Mouse (Mus musculus) heart, adult 2 months (tissue): ENCODE measurements around the gene Rcor3. TPM values are rescaled to one million over a fixed set of nuclear protein-coding genes. Genes with fewer than 3 reads are reported as not detected.

ENCODE experiments used
- DNase-seq, 2 experiments: peaks; one replicate each; pipeline ENCODE4 v3.0.0; 2021
- H3K27ac ChIP-seq: fragments of 200-600 bp; 2 replicates; pipeline ENCODE4 v1.8.1; 2022
- H3K27me3 ChIP-seq: fragments of 200-500 bp; 2 replicates; pipeline ENCODE4 v1.6.1; 2012; ENCODE audit warnings: mild to moderate bottlenecking, low read length, inconsistent platforms, mixed read lengths; ENCODE audit not compliant: control insufficient read depth, insufficient read depth
- H3K36me3 ChIP-seq: fragments of 200-500 bp; 2 replicates; pipeline ENCODE4 v1.6.1; 2012; ENCODE audit warnings: low read length, inconsistent platforms; ENCODE audit not compliant: control insufficient read depth, insufficient read depth
- H3K4me1 ChIP-seq: fragments of 200-500 bp; 2 replicates; pipeline ENCODE4 v1.6.1; 2011; ENCODE audit warnings: low read length; ENCODE audit not compliant: control insufficient read depth, insufficient read depth
- H3K4me3 ChIP-seq: fragments of 200-600 bp; 2 replicates; pipeline ENCODE4 v1.8.1; 2022
- H3K79me2 ChIP-seq: fragments of 200-500 bp; replicated peaks from 2 replicates; pipeline ENCODE4 v1.6.1; 2012; ENCODE audit warnings: mild to moderate bottlenecking, inconsistent platforms, low read length, moderate library complexity, mixed read lengths; ENCODE audit not compliant: control insufficient read depth, insufficient read depth
- H3K9ac ChIP-seq: fragments of 200-500 bp; 2 replicates; pipeline ENCODE4 v1.6.1; 2012; ENCODE audit warnings: low read depth, mild to moderate bottlenecking, control low read depth, inconsistent platforms, low read length, mixed read lengths
- CTCF ChIP-seq: fragments of 200-600 bp; IDR thresholded peaks from 2 replicates; pipeline ENCODE4 v1.8.1; 2022; ENCODE audit warnings: antibody characterized with exemption, mild to moderate bottlenecking, moderate library complexity
- EP300 ChIP-seq: fragments of 200-500 bp; IDR thresholded peaks from 2 replicates; pipeline ENCODE4 v1.6.1; 2011; ENCODE audit warnings: low read depth, low read length, control low read depth; ENCODE audit not compliant: insufficient read depth
- POLR2A ChIP-seq: fragments of 200-500 bp; IDR thresholded peaks from 2 replicates; pipeline ENCODE4 v1.6.1; 2011; ENCODE audit warnings: mild to moderate bottlenecking, low read depth, low read length, control low read depth; ENCODE audit not compliant: insufficient read depth
- whole genome bisulfite sequencing: fragments of 180-500 bp; shearing (Covaris S2); methylation state at CpG from one replicate; pipeline ENCODE4 v1.1.7; 2018; 5-methylcytosine and 5-hydroxymethylcytosine counted together
- intact Hi-C: fragments of 180-260 bp; cut with DNase I; formaldehyde crosslinking; loops from one replicate; pipeline ENCODE4 v1.15.1; 2025
- polyA plus RNA-seq: library from polyadenylated mRNA; depleted of rRNA; stranded (reverse); fragments of >200 nt; gene quantifications from 2 replicates; pipeline ENCODE4 v1.2.3, GENCODE M21; 2012
- total RNA-seq, 2 experiments: library from RNA; stranded (reverse); gene quantifications; 2 replicates each; pipeline ENCODE4 v1.2.3; 2021

The Rcor3 gene
- total and polyA plus RNA-seq, 3 experiments, result 26.3 to 38.3 (median 35.0) TPM

GRCm38 (mm10) chr1:192082646-192083045 is 55.2 kb downstream of the Rcor3 start:
- 63% methylated on average over 1 of the region's 1 CpGs for WGBS
- H3K27me3 ChIP-seq, result no peaks in the 10 kb centered on the region
- intact Hi-C loops, result no loop called here
- H3K9ac ChIP-seq, result no peak overlapping the region
- TF ChIP-seq CTCF (no peak), POLR2A (no peak), EP300 (no peak)
- no peak overlapping the region for H3K4me3 ChIP-seq
- H3K36me3 ChIP-seq, result no peaks in the 10 kb centered on the region
- H3K4me1 ChIP-seq, result peaks cover 26% of the 10 kb centered on the region
- H3K27ac ChIP-seq, result no peak overlapping the region
- peaks cover 7% of the 10 kb centered on the region for H3K79me2 ChIP-seq
- DNase-seq, result no peak

- Histone ChIP-seq H3K27ac (no peak overlapping the region), H3K9ac (no peak overlapping the region), H3K36me3 (peaks cover 5% of the 10 kb centered on the region; the same call in 1 of the 2 replicates), H3K4me1 (peaks cover 28% of the 10 kb centered on the region), H3K27me3 (no peaks in the 10 kb centered on the region), H3K79me2 (peaks cover 7% of the 10 kb centered on the region), H3K4me3 (no peak overlapping the region)
- intact Hi-C loops, result no loop called here
- WGBS, result 95% methylated on average over 2 of the region's 2 CpGs
- DNase-seq, result no peak
- no peak for TF ChIP-seq EP300
- TF ChIP-seq POLR2A, result no peak
- TF ChIP-seq CTCF, result no peak
Measured at GRCm38 (mm10) chr1:192081129-192081528, 56.7 kb downstream of the Rcor3 start.

- no peak for DNase-seq
- Histone ChIP-seq H3K9ac (no peak overlapping the region), H3K36me3 (peaks cover 7% of the 10 kb centered on the region; the same call in 1 of the 2 replicates), H3K27ac (peak overlapping the region; percentile 75), H3K4me1 (peaks cover 31% of the 10 kb centered on the region), H3K79me2 (peaks cover 3% of the 10 kb centered on the region), H3K27me3 (no peaks in the 10 kb centered on the region), H3K4me3 (no peak overlapping the region)
- WGBS, result 78% methylated on average over 1 of the region's 1 CpGs
- TF ChIP-seq CTCF, result no peak
- TF ChIP-seq POLR2A, result no peak
- no peak for TF ChIP-seq EP300
- intact Hi-C loops, result no loop called here
Measured at GRCm38 (mm10) chr1:192079121-192079520, 58.7 kb downstream of the Rcor3 start.

- H3K27me3 ChIP-seq, result no peaks in the 10 kb centered on the region
- TF ChIP-seq CTCF (no peak), EP300 (0 out of 2 replicates have a peak, but pooled peaks have one; percentile 30), POLR2A (peak; percentile 58)
- intact Hi-C loops, result no loop called here
- H3K4me3 ChIP-seq, result no peak overlapping the region
- DNase-seq, result peak; percentile 68 to 85
- peaks cover 31% of the 10 kb centered on the region for H3K4me1 ChIP-seq
- H3K36me3 ChIP-seq, result peaks cover 7% of the 10 kb centered on the region; the same call in 1 of the 2 replicates
- peaks cover 3% of the 10 kb centered on the region for H3K79me2 ChIP-seq
- 29% methylated on average over 3 of the region's 3 CpGs for WGBS
- no peak overlapping the region for H3K9ac ChIP-seq
- H3K27ac ChIP-seq, result peak overlapping the region; percentile 75
Measured at GRCm38 (mm10) chr1:192078406-192078805, 59.5 kb downstream of the Rcor3 start.

GRCm38 (mm10) chr1:192076796-192077535 is 60.9 kb downstream of the Rcor3 start:
- H3K36me3 ChIP-seq, result peaks cover 7% of the 10 kb centered on the region; the same call in 1 of the 2 replicates
- intact Hi-C loops, result no loop called here

GRCm38 (mm10) chr1:192076101-192076500 is 61.8 kb downstream of the Rcor3 start:
- WGBS, result 72% methylated on average over 4 of the region's 4 CpGs
- Histone ChIP-seq H3K9ac (no peak overlapping the region), H3K79me2 (peaks cover 2% of the 10 kb centered on the region), H3K27ac (peak overlapping the region; percentile 21), H3K4me1 (peaks cover 32% of the 10 kb centered on the region), H3K4me3 (no peak overlapping the region), H3K36me3 (peaks cover 7% of the 10 kb centered on the region; the same call in 1 of the 2 replicates), H3K27me3 (no peaks in the 10 kb centered on the region)
- intact Hi-C loops, result no loop called here
- no peak for DNase-seq
- no peak for TF ChIP-seq EP300
- no peak for TF ChIP-seq POLR2A
- TF ChIP-seq CTCF, result no peak

More at GRCm38 (mm10) chr1:192076796-192077535, 60.9 kb downstream of the Rcor3 start:
- no peak overlapping the region for H3K4me3 ChIP-seq
- peaks cover 32% of the 10 kb centered on the region for H3K4me1 ChIP-seq
- H3K79me2 ChIP-seq, result peaks cover 2% of the 10 kb centered on the region
- H3K27ac ChIP-seq, result peak overlapping the region; percentile 75
- TF ChIP-seq CTCF, result no peak
- TF ChIP-seq POLR2A, result no peak
- TF ChIP-seq EP300, result 0 out of 2 replicates have a peak, but pooled peaks have one; percentile 31
- H3K9ac ChIP-seq, result no peak overlapping the region
- H3K27me3 ChIP-seq, result no peaks in the 10 kb centered on the region
- DNase-seq, result peak in 1 of 2 experiments; percentile 76
